Mouse (Mus musculus): ENCODE data around the gene Iffo2. TPM values are rescaled to one million over a fixed set of nuclear protein-coding genes. Genes with fewer than 3 reads are reported as not detected.

The Iffo2 gene
- polyA plus RNA-seq, 1 experiment from 2014 or later: 2.5 TPM

- H3K27ac ChIP-seq (ENCODE audit: low read depth, low read length): peak overlapping the region; percentile 19
- H3K27me3 ChIP-seq (ENCODE audit: control insufficient read depth, insufficient read depth, low read length): no peaks in the 10 kb centered on the region; the same call in none of the 2 replicates
- no peaks in the 10 kb centered on the region for H3K36me3 ChIP-seq (ENCODE audit: control insufficient read depth, insufficient read depth, low read length)
- DNase-seq (ENCODE audit: low spot score) (no peak), ATAC-seq (replicated peaks; ENCODE audit: low FRiP score) (no peak)
- peaks cover 21% of the 10 kb centered on the region for H3K4me1 ChIP-seq (replicated peaks; ENCODE audit: control insufficient read depth, insufficient read depth, low read length)
- H3K9me3 ChIP-seq (ENCODE audit: control insufficient read depth, low read length): no peaks in the 10 kb centered on the region
- H3K9ac ChIP-seq (ENCODE audit: low read length): peak overlapping the region; percentile 49
- peak overlapping the region; percentile 24; the same call in 1 of the 2 replicates for H3K4me2 ChIP-seq (ENCODE audit: low read depth, low read length, severe bottlenecking)
- WGBS: 6% methylated on average over 15 of the region's 15 CpGs
- no peak overlapping the region for H3K4me3 ChIP-seq (ENCODE audit: low read depth, low read length)
These were observed 50.5 kb downstream of the Iffo2 start for GRCm38 (mm10) chr4:139580663-139581336.

GRCm38 (mm10) chr4:139581427-139582051 is 51.2 kb downstream of the Iffo2 start:
- peak overlapping the region; percentile 19 for H3K27ac ChIP-seq (ENCODE audit: low read depth, low read length)
- no peaks in the 10 kb centered on the region for H3K9me3 ChIP-seq (ENCODE audit: control insufficient read depth, low read length)
- peaks cover 16% of the 10 kb centered on the region for H3K4me1 ChIP-seq (replicated peaks; ENCODE audit: control insufficient read depth, insufficient read depth, low read length)
- H3K36me3 ChIP-seq (ENCODE audit: control insufficient read depth, insufficient read depth, low read length): no peaks in the 10 kb centered on the region
- no peak for DNase-seq (ENCODE audit: low spot score)
- no peak overlapping the region for H3K4me3 ChIP-seq (ENCODE audit: low read depth, low read length)
- H3K9ac ChIP-seq (ENCODE audit: low read length): 0 out of 2 replicates have a peak overlapping the region, but pooled peaks have one; percentile 5
- H3K4me2 ChIP-seq (ENCODE audit: low read depth, low read length, severe bottlenecking): no peak overlapping the region; the same call in 1 of the 2 replicates
- ATAC-seq (replicated peaks; ENCODE audit: low FRiP score): no peak
- WGBS: 61% methylated on average over 6 of the region's 6 CpGs
- H3K27me3 ChIP-seq (ENCODE audit: control insufficient read depth, insufficient read depth, low read length): no peaks in the 10 kb centered on the region; the same call in none of the 2 replicates

- DNase-seq (ENCODE audit: low spot score) (no peak), ATAC-seq (replicated peaks; ENCODE audit: low FRiP score) (no peak)
- no peak overlapping the region for H3K4me2 ChIP-seq (ENCODE audit: low read depth, low read length, severe bottlenecking)
- no peak overlapping the region for H3K9ac ChIP-seq (ENCODE audit: low read length)
- no peak overlapping the region for H3K4me3 ChIP-seq (ENCODE audit: low read depth, low read length)
- H3K27me3 ChIP-seq (ENCODE audit: control insufficient read depth, insufficient read depth, low read length): no peaks in the 10 kb centered on the region
- no peaks in the 10 kb centered on the region for H3K9me3 ChIP-seq (ENCODE audit: control insufficient read depth, low read length)
- no peaks in the 10 kb centered on the region for H3K36me3 ChIP-seq (ENCODE audit: control insufficient read depth, insufficient read depth, low read length)
- peaks cover 14% of the 10 kb centered on the region for H3K4me1 ChIP-seq (replicated peaks; ENCODE audit: control insufficient read depth, insufficient read depth, low read length)
- no peak overlapping the region for H3K27ac ChIP-seq (ENCODE audit: low read depth, low read length)
- 80% methylated on average over 6 of the region's 6 CpGs for WGBS
These were observed 52.0 kb downstream of the Iffo2 start for GRCm38 (mm10) chr4:139582346-139582745.

- H3K9me3 ChIP-seq (ENCODE audit: control insufficient read depth, low read length): no peaks in the 10 kb centered on the region
- H3K4me3 ChIP-seq (ENCODE audit: low read depth, low read length): no peak overlapping the region
- H3K27ac ChIP-seq (ENCODE audit: low read depth, low read length): no peak overlapping the region
- H3K4me1 ChIP-seq (replicated peaks; ENCODE audit: control insufficient read depth, insufficient read depth, low read length): peaks cover 14% of the 10 kb centered on the region
- no peak overlapping the region for H3K9ac ChIP-seq (ENCODE audit: low read length)
- WGBS: 31% methylated on average over 3 of the region's 3 CpGs
- no peaks in the 10 kb centered on the region for H3K36me3 ChIP-seq (ENCODE audit: control insufficient read depth, insufficient read depth, low read length)
- no peak overlapping the region for H3K4me2 ChIP-seq (ENCODE audit: low read depth, low read length, severe bottlenecking)
- ATAC-seq (replicated peaks; ENCODE audit: low FRiP score) (no peak), DNase-seq (ENCODE audit: low spot score) (no peak)
- H3K27me3 ChIP-seq (ENCODE audit: control insufficient read depth, insufficient read depth, low read length): no peaks in the 10 kb centered on the region
These were observed 52.6 kb downstream of the Iffo2 start for GRCm38 (mm10) chr4:139582903-139583302.

GRCm38 (mm10) chr4:139583629-139584245 is 53.4 kb downstream of the Iffo2 start:
- ATAC-seq (replicated peaks; ENCODE audit: low FRiP score): no peak
- peaks cover 14% of the 10 kb centered on the region for H3K4me1 ChIP-seq (replicated peaks; ENCODE audit: control insufficient read depth, insufficient read depth, low read length)
- 83% methylated on average over 11 of the region's 11 CpGs for WGBS
- H3K27ac ChIP-seq (ENCODE audit: low read depth, low read length): no peak overlapping the region
- H3K4me2 ChIP-seq (ENCODE audit: low read depth, low read length, severe bottlenecking): no peak overlapping the region
- no peak for DNase-seq (ENCODE audit: low spot score)
- no peak overlapping the region for H3K4me3 ChIP-seq (ENCODE audit: low read depth, low read length)
- no peaks in the 10 kb centered on the region for H3K9me3 ChIP-seq (ENCODE audit: control insufficient read depth, low read length)
- H3K36me3 ChIP-seq (ENCODE audit: control insufficient read depth, insufficient read depth, low read length): no peaks in the 10 kb centered on the region
- H3K27me3 ChIP-seq (ENCODE audit: control insufficient read depth, insufficient read depth, low read length): no peaks in the 10 kb centered on the region
- H3K9ac ChIP-seq (ENCODE audit: low read length): no peak overlapping the region

- ATAC-seq (replicated peaks; ENCODE audit: low FRiP score): no peak
- no peak for DNase-seq (ENCODE audit: low spot score)
- no peak overlapping the region for H3K4me2 ChIP-seq (ENCODE audit: low read depth, low read length, severe bottlenecking)
- no peaks in the 10 kb centered on the region for H3K36me3 ChIP-seq (ENCODE audit: control insufficient read depth, insufficient read depth, low read length)
- no peak overlapping the region for H3K27ac ChIP-seq (ENCODE audit: low read depth, low read length)
- no peak overlapping the region for H3K9ac ChIP-seq (ENCODE audit: low read length)
- no peaks in the 10 kb centered on the region for H3K9me3 ChIP-seq (ENCODE audit: control insufficient read depth, low read length)
- H3K4me3 ChIP-seq (ENCODE audit: low read depth, low read length): no peak overlapping the region
- no peaks in the 10 kb centered on the region for H3K27me3 ChIP-seq (ENCODE audit: control insufficient read depth, insufficient read depth, low read length)
- H3K4me1 ChIP-seq (replicated peaks; ENCODE audit: control insufficient read depth, insufficient read depth, low read length): peaks cover 16% of the 10 kb centered on the region
- 74% methylated on average over 11 of the region's 11 CpGs for WGBS
These were observed 54.4 kb downstream of the Iffo2 start for GRCm38 (mm10) chr4:139584704-139585103.

GRCm38 (mm10) chr4:139585713-139586112 is 55.4 kb downstream of the Iffo2 start:
- Histone ChIP-seq H3K27me3 (ENCODE audit: control insufficient read depth, insufficient read depth, low read length) (no peaks in the 10 kb centered on the region), H3K4me2 (ENCODE audit: low read depth, low read length, severe bottlenecking) (no peak overlapping the region), H3K9ac (ENCODE audit: low read length) (no peak overlapping the region), H3K9me3 (ENCODE audit: control insufficient read depth, low read length) (no peaks in the 10 kb centered on the region), H3K4me1 (replicated peaks; ENCODE audit: control insufficient read depth, insufficient read depth, low read length) (peaks cover 15% of the 10 kb centered on the region), H3K4me3 (ENCODE audit: low read depth, low read length) (no peak overlapping the region), H3K27ac (ENCODE audit: low read depth, low read length) (no peak overlapping the region), H3K36me3 (ENCODE audit: control insufficient read depth, insufficient read depth, low read length) (no peaks in the 10 kb centered on the region)
- ATAC-seq (replicated peaks; ENCODE audit: low FRiP score) (no peak), DNase-seq (ENCODE audit: low spot score) (no peak)
- whole genome bisulfite sequencing: 87% methylated on average over 7 of the region's 7 CpGs

- Histone ChIP-seq H3K36me3 (ENCODE audit: control insufficient read depth, insufficient read depth, low read length) (no peaks in the 10 kb centered on the region), H3K4me3 (ENCODE audit: low read depth, low read length) (no peak overlapping the region), H3K4me2 (ENCODE audit: low read depth, low read length, severe bottlenecking) (no peak overlapping the region), H3K9ac (ENCODE audit: low read length) (no peak overlapping the region), H3K27ac (ENCODE audit: low read depth, low read length) (no peak overlapping the region), H3K4me1 (replicated peaks; ENCODE audit: control insufficient read depth, insufficient read depth, low read length) (peaks cover 7% of the 10 kb centered on the region), H3K9me3 (ENCODE audit: control insufficient read depth, low read length) (no peaks in the 10 kb centered on the region), H3K27me3 (ENCODE audit: control insufficient read depth, insufficient read depth, low read length) (no peaks in the 10 kb centered on the region)
- WGBS: 79% methylated on average over 4 of the region's 4 CpGs
- ATAC-seq (replicated peaks; ENCODE audit: low FRiP score) (no peak), DNase-seq (ENCODE audit: low spot score) (no peak)
These were observed 57.0 kb downstream of the Iffo2 start for GRCm38 (mm10) chr4:139587370-139587769.

Data from forebrain, embryonic 11.5 days (tissue).